Mouse (Mus musculus): ENCODE results near the gene Cstf1. TPM values are rescaled to one million over a fixed set of nuclear protein-coding genes. Genes with fewer than 3 reads are reported as not detected.

The Cstf1 gene
- polyA plus RNA-seq, 1 experiment, result 28.3 TPM

DNA sequence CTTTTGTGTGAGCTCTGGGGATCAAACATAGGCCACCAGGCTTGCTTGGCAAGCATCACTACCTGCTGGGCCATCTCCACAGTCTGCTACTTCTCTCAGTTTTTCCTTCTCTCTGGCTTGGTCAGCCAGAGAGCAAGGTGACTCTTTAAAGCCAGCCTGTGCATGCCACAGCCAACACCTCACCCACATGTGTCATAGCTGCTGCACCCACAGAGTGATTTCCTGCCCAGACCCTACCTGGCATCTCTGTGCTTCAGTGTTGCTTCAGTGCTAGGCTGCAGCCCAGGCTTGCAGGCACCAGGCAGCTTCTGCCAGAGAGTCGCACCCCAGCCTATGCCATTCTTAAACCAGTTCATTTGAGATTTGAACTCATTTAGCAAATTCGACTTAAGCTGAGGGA is 37.0 kb downstream of the Cstf1 start:
- Histone ChIP-seq H3K27me3 (ENCODE audit: control insufficient read depth, insufficient read depth, insufficient read length) (no peaks in the 10 kb centered on the region), H3K4me2 (ENCODE audit: low read depth) (no peak overlapping the region), H3K4me3 (no peak overlapping the region), H3ac (ENCODE audit: control insufficient read depth, insufficient read length) (no peak overlapping the region), H3K79me2 (ENCODE audit: control insufficient read depth, insufficient read depth) (no peaks in the 10 kb centered on the region), H3K36me3 (ENCODE audit: control insufficient read depth, insufficient read depth) (no peaks in the 10 kb centered on the region)
- TF ChIP-seq POLR2AphosphoS2 (IDR thresholded peaks at IDR 0.05; ENCODE audit: insufficient read length, low read depth) (no peak), USF1 (IDR thresholded peaks at IDR 0.05; ENCODE audit: low read depth) (no peak), MAX (IDR thresholded peaks at IDR 0.05; ENCODE audit: low read depth) (no peak), SRF (IDR thresholded peaks at IDR 0.05; ENCODE audit: control insufficient read depth, insufficient read length, low read depth) (no peak), TCF12 (IDR thresholded peaks at IDR 0.05; ENCODE audit: insufficient read depth, poor library complexity, severe bottlenecking) (no peak), REST (IDR thresholded peaks at IDR 0.05; ENCODE audit: insufficient read depth, insufficient read length) (no peak), POLR2A (IDR thresholded peaks at IDR 0.05; ENCODE audit: insufficient read length, low read depth) (no peak), MYOG (IDR thresholded peaks at IDR 0.05; ENCODE audit: control insufficient read depth in 1 of 3, insufficient read depth in 1 of 3, insufficient read length in 2 of 3, low read depth in 2 of 3) (no peak), MYOD1 (IDR thresholded peaks at IDR 0.05; ENCODE audit: control insufficient read depth in 1 of 3, insufficient read length in 2 of 3, low read depth in 2 of 3) (no peak), CEBPB (IDR thresholded peaks at IDR 0.05; ENCODE audit: insufficient read depth, poor library complexity, severe bottlenecking) (no peak), TCF3 (IDR thresholded peaks at IDR 0.05; ENCODE audit: insufficient read length, low read depth) (no peak), E2F4 (IDR thresholded peaks at IDR 0.05; ENCODE audit: insufficient read depth) (no peak)

DNA sequence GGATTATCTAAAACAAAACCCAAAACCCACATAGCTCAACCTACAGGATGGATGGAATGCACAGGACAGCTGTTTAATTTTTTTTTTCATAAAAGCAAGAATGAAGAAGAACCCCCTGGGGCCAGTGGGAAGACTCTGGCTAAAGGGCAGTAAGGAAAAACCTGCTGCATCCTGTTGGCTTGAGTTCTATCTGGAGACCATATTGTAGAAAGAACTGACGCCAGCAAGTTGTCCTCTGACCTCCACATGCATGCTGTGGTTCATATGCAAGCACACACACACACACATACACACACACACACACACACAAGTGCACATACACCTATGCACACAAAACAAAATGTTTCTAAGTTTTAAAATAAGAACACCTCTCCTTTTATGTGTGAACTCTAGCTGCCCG is 40.2 kb downstream of the Cstf1 start:
- no peak for TF ChIP-seq MYOD1 (IDR thresholded peaks at IDR 0.05; ENCODE audit: control insufficient read depth in 1 of 3, insufficient read length in 2 of 3, low read depth in 2 of 3)
- TF ChIP-seq REST (IDR thresholded peaks at IDR 0.05; ENCODE audit: insufficient read depth, insufficient read length), result no peak
- TF ChIP-seq TCF3 (IDR thresholded peaks at IDR 0.05; ENCODE audit: insufficient read length, low read depth), result no peak
- no peak for TF ChIP-seq TCF12 (IDR thresholded peaks at IDR 0.05; ENCODE audit: insufficient read depth, poor library complexity, severe bottlenecking)
- no peak for TF ChIP-seq SRF (IDR thresholded peaks at IDR 0.05; ENCODE audit: control insufficient read depth, insufficient read length, low read depth)
- TF ChIP-seq CEBPB (IDR thresholded peaks at IDR 0.05; ENCODE audit: insufficient read depth, poor library complexity, severe bottlenecking), result no peak
- TF ChIP-seq MYOG (IDR thresholded peaks at IDR 0.05; ENCODE audit: control insufficient read depth in 1 of 3, insufficient read depth in 1 of 3, insufficient read length in 2 of 3, low read depth in 2 of 3), result no peak
- TF ChIP-seq E2F4 (IDR thresholded peaks at IDR 0.05; ENCODE audit: insufficient read depth), result no peak

DNA sequence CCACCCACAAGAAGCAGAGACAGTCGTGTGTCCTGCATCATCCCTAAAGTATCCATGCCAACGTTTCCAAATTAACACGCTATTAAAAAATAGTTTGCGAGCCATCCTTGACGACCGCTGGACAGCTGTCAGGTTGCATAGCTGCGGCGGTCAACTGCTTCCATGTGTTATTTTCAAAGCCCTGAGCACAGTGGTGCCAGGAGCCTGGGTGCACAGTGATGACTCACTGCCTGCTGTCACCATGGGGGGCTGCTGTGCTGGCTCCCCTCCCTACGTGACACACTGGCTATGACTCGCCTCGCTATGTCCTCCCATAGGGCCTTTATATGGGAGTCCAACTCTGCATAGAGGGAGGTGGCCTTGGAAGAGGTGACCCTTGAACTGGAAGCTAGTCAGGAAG is 40.6 kb downstream of the Cstf1 start:
- TF ChIP-seq SRF (IDR thresholded peaks at IDR 0.05; ENCODE audit: control insufficient read depth, insufficient read length, low read depth) (no peak), POLR2AphosphoS2 (IDR thresholded peaks at IDR 0.05; ENCODE audit: insufficient read length, low read depth) (no peak), E2F4 (IDR thresholded peaks at IDR 0.05; ENCODE audit: insufficient read depth) (no peak), USF1 (IDR thresholded peaks at IDR 0.05; ENCODE audit: low read depth) (no peak), MYOG (IDR thresholded peaks at IDR 0.05; ENCODE audit: control insufficient read depth in 1 of 3, insufficient read depth in 1 of 3, insufficient read length in 2 of 3, low read depth in 2 of 3) (peak; percentile 68 to 94 (median 82)), POLR2A (IDR thresholded peaks at IDR 0.05; ENCODE audit: insufficient read length, low read depth) (no peak), TCF12 (IDR thresholded peaks at IDR 0.05; ENCODE audit: insufficient read depth, poor library complexity, severe bottlenecking) (peak; percentile 47), MYOD1 (IDR thresholded peaks at IDR 0.05; ENCODE audit: control insufficient read depth in 1 of 3, insufficient read length in 2 of 3, low read depth in 2 of 3) (peak; percentile 13 to 92 (median 81)), MAX (IDR thresholded peaks at IDR 0.05; ENCODE audit: low read depth) (no peak), REST (IDR thresholded peaks at IDR 0.05; ENCODE audit: insufficient read depth, insufficient read length) (no peak), TCF3 (IDR thresholded peaks at IDR 0.05; ENCODE audit: insufficient read length, low read depth) (peak; percentile 68), CEBPB (IDR thresholded peaks at IDR 0.05; ENCODE audit: insufficient read depth, poor library complexity, severe bottlenecking) (no peak)
- no peaks in the 10 kb centered on the region for H3K79me2 ChIP-seq (ENCODE audit: control insufficient read depth, insufficient read depth)
- H3K4me3 ChIP-seq, result no peak overlapping the region
- no peaks in the 10 kb centered on the region for H3K36me3 ChIP-seq (ENCODE audit: control insufficient read depth, insufficient read depth)
- no peak overlapping the region for H3ac ChIP-seq (ENCODE audit: control insufficient read depth, insufficient read length)
- H3K27me3 ChIP-seq (ENCODE audit: control insufficient read depth, insufficient read depth, insufficient read length), result no peaks in the 10 kb centered on the region
- H3K4me2 ChIP-seq (ENCODE audit: low read depth), result peak overlapping the region; percentile 31

More for the DNA sequence above, 40.2 kb downstream of the Cstf1 start:
- Histone ChIP-seq H3K36me3 (ENCODE audit: control insufficient read depth, insufficient read depth) (no peaks in the 10 kb centered on the region), H3K4me3 (no peak overlapping the region), H3K27me3 (ENCODE audit: control insufficient read depth, insufficient read depth, insufficient read length) (no peaks in the 10 kb centered on the region), H3K79me2 (ENCODE audit: control insufficient read depth, insufficient read depth) (no peaks in the 10 kb centered on the region), H3ac (ENCODE audit: control insufficient read depth, insufficient read length) (no peak overlapping the region), H3K4me2 (ENCODE audit: low read depth) (peak overlapping the region; percentile 31)

DNA sequence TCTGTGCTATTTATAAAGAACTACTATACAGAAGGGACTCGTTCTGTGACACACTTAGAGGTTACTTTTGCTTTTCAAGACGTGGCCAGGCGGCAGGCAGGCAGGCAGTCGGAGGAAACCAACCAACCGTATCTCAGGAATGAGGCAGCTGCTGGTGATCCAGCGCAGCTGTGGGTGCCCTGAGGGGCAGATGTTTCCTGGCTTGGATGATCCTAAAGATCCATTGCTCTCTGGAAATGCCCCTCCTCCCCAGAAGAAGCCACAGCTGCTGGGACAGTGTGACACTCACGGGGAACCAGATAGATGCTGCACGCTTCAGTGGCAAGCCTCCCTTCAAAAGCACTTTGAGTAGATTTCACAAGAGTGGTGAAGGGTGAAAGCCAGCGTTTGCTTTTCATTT is 42.0 kb downstream of the Cstf1 start:
- Histone ChIP-seq H3K36me3 (ENCODE audit: control insufficient read depth, insufficient read depth) (no peaks in the 10 kb centered on the region), H3K4me3 (no peak overlapping the region), H3K27me3 (ENCODE audit: control insufficient read depth, insufficient read depth, insufficient read length) (no peaks in the 10 kb centered on the region), H3K79me2 (ENCODE audit: control insufficient read depth, insufficient read depth) (no peaks in the 10 kb centered on the region), H3ac (ENCODE audit: control insufficient read depth, insufficient read length) (no peak overlapping the region), H3K4me2 (ENCODE audit: low read depth) (no peak overlapping the region)
- TF ChIP-seq MYOG (IDR thresholded peaks at IDR 0.05; ENCODE audit: control insufficient read depth in 1 of 3, insufficient read depth in 1 of 3, insufficient read length in 2 of 3, low read depth in 2 of 3), result peak in 2 of 3 experiments; percentile 17 to 62
- TF ChIP-seq MYOD1 (IDR thresholded peaks at IDR 0.05; ENCODE audit: control insufficient read depth in 1 of 3, insufficient read length in 2 of 3, low read depth in 2 of 3), result peak in 2 of 3 experiments; percentile 55 to 60
- no peak for TF ChIP-seq POLR2A (IDR thresholded peaks at IDR 0.05; ENCODE audit: insufficient read length, low read depth)

DNA sequence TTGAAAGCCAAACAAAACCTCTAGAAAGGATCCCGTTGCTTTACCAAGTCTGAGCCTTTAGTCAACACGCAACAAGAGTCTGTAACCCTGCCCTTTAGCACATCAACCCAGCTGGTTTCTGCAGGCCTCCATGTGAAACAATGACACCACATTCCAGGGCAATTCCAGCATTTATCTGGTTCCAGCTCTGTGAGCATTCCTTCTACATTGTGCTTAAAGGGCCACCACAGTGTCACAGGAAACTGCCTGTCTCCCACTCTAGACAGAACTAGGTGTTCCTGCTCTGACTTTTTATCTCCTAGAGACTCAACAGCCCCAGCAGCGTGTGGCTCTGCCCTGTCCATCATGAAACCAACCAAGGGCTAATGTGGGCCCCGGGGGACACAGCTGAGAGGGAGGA is 42.8 kb downstream of the Cstf1 start:
- H3K4me2 ChIP-seq (ENCODE audit: low read depth), result no peak overlapping the region
- TF ChIP-seq CEBPB (IDR thresholded peaks at IDR 0.05; ENCODE audit: insufficient read depth, poor library complexity, severe bottlenecking), result no peak
- TF ChIP-seq TCF12 (IDR thresholded peaks at IDR 0.05; ENCODE audit: insufficient read depth, poor library complexity, severe bottlenecking), result no peak
- TF ChIP-seq MAX (IDR thresholded peaks at IDR 0.05; ENCODE audit: low read depth), result no peak
- no peak for TF ChIP-seq POLR2AphosphoS2 (IDR thresholded peaks at IDR 0.05; ENCODE audit: insufficient read length, low read depth)
- no peak for TF ChIP-seq POLR2A (IDR thresholded peaks at IDR 0.05; ENCODE audit: insufficient read length, low read depth)
- no peak for TF ChIP-seq MYOD1 (IDR thresholded peaks at IDR 0.05; ENCODE audit: control insufficient read depth in 1 of 3, insufficient read length in 2 of 3, low read depth in 2 of 3)
- no peak for TF ChIP-seq TCF3 (IDR thresholded peaks at IDR 0.05; ENCODE audit: insufficient read length, low read depth)
- TF ChIP-seq USF1 (IDR thresholded peaks at IDR 0.05; ENCODE audit: low read depth), result no peak
- no peak for TF ChIP-seq REST (IDR thresholded peaks at IDR 0.05; ENCODE audit: insufficient read depth, insufficient read length)
- TF ChIP-seq MYOG (IDR thresholded peaks at IDR 0.05; ENCODE audit: control insufficient read depth in 1 of 3, insufficient read depth in 1 of 3, insufficient read length in 2 of 3, low read depth in 2 of 3), result no peak
- TF ChIP-seq SRF (IDR thresholded peaks at IDR 0.05; ENCODE audit: control insufficient read depth, insufficient read length, low read depth), result no peak
- no peak for TF ChIP-seq E2F4 (IDR thresholded peaks at IDR 0.05; ENCODE audit: insufficient read depth)
- no peak overlapping the region for H3ac ChIP-seq (ENCODE audit: control insufficient read depth, insufficient read length)
- H3K36me3 ChIP-seq (ENCODE audit: control insufficient read depth, insufficient read depth), result no peaks in the 10 kb centered on the region
- no peaks in the 10 kb centered on the region for H3K27me3 ChIP-seq (ENCODE audit: control insufficient read depth, insufficient read depth, insufficient read length)
- no peaks in the 10 kb centered on the region for H3K79me2 ChIP-seq (ENCODE audit: control insufficient read depth, insufficient read depth)
- no peak overlapping the region for H3K4me3 ChIP-seq
